Mouse (Mus musculus): Measurements from ENCODE around the gene Dnajc17. TPM values are rescaled to one million over a fixed set of nuclear protein-coding genes. Genes with fewer than 3 reads are reported as not detected.

The Dnajc17 gene
- total and polyA plus RNA-seq, 2 experiments from 2014 or later, result 22.1 to 24.5 TPM

DNA sequence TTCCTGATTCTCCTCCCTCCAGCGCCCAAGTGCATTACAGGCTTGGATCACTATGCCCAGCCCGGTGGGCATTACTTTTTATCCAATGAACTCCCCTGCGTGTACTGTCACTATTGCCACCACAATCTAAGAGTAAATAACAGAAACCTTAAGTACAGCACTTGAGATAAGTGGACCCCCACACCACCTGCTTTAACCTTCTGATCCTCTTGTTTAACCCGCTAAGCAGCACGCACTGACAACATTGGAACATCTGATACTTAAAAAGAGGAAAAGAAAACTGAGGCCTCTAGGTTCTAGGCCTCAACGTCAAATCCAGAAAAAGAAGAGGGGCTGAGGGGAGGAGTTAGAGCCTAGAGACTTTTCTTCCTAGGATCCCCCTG lies 643 bp downstream of the Dnajc17 start:
- 26% methylated on average over 6 of the region's 6 CpGs for WGBS
- Histone ChIP-seq H3K4me3 (ENCODE audit: low read depth, low read length) (peak overlapping the region; percentile 50), H3K27ac (ENCODE audit: low read depth, low read length) (peak overlapping the region; percentile 58), H3K36me3 (ENCODE audit: insufficient read depth, low read length) (peaks cover 18% of the 10 kb centered on the region; the same call in 1 of the 2 replicates), H3K4me2 (ENCODE audit: low read depth, low read length, poor library complexity, severe bottlenecking) (peak overlapping the region; percentile 60), H3K27me3 (ENCODE audit: insufficient read depth, low read length) (no peaks in the 10 kb centered on the region), H3K9me3 (ENCODE audit: low read length) (no peaks in the 10 kb centered on the region), H3K9ac (replicated peaks; ENCODE audit: low read length, poor library complexity, severe bottlenecking) (peak overlapping the region; percentile 74), H3K4me1 (ENCODE audit: insufficient read depth, low read length) (peaks cover 3% of the 10 kb centered on the region; the same call in 1 of the 2 replicates)
- DNase-seq (ENCODE audit: low spot score) (no peak), ATAC-seq (ENCODE audit: low FRiP score) (no peak)
- no peak for TF ChIP-seq CTCF (IDR thresholded peaks at IDR 0.05)

DNA sequence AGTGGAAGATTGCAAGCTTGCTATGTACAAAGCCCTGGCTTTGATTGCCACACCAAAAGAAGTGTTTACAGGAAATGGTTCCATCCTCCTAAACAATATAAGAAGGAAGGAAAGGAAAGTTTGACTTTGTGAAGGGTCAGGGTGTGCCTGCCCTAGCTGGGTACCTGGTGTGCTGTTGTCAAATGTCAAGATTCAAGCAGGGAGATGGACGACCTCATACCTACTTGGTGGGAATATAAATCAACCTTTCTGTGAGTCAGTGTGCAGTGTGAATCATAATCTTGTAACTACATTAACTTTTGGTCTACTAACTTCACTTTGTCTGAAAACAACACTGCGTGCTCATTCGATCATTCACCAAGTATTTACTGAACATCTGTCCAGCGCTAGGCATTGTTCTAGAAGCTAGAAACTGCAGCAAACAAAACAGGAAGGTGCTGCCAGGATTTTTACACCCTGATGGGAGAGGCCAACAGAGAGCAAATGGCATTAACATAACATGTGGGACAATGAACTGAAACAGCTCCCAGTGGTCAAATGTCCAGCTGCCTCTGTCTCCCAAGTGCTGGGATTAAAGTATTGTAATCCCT lies 4.6 kb downstream of the Dnajc17 start:
- no peaks in the 10 kb centered on the region for H3K9me3 ChIP-seq (ENCODE audit: low read length)
- no peak overlapping the region for H3K4me2 ChIP-seq (ENCODE audit: low read depth, low read length, poor library complexity, severe bottlenecking)
- no peak for ATAC-seq (ENCODE audit: low FRiP score)
- no peak for TF ChIP-seq CTCF (IDR thresholded peaks at IDR 0.05)
- H3K9ac ChIP-seq (replicated peaks; ENCODE audit: low read length, poor library complexity, severe bottlenecking), result no peak overlapping the region
- H3K4me3 ChIP-seq (ENCODE audit: low read depth, low read length), result no peak overlapping the region
- no peak for DNase-seq (ENCODE audit: low spot score)
- H3K27me3 ChIP-seq (ENCODE audit: insufficient read depth, low read length), result no peaks in the 10 kb centered on the region
- WGBS, result 74% methylated on average over 4 of the region's 4 CpGs
- H3K4me1 ChIP-seq (ENCODE audit: insufficient read depth, low read length), result no peaks in the 10 kb centered on the region
- no peaks in the 10 kb centered on the region for H3K36me3 ChIP-seq (ENCODE audit: insufficient read depth, low read length)
- H3K27ac ChIP-seq (ENCODE audit: low read depth, low read length), result no peak overlapping the region

DNA sequence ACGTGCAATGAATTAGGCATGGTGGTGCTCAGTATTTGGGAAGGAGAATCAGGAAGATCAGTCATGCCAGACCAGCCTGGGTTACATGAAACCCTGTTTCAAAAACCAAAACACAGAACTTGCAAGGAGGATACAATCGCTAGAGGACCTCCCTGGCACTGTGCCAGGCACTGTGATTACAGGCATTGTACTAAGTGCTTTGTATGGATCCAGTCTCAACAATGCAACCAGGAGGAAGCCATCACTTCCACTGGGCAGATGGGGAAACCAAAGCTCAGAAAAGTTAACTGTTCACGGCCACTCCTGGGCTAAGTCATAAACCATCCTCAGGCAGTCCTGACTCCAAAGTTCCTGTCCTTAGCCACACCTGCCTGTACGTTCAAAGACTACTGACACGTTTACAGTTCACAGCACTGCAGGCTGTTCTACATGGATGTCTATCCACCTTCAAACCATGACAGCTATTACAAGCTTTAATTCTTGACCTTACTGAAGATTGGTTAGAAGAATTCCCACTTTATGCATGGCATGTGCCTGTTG lies 5.6 kb downstream of the Dnajc17 start:
- Histone ChIP-seq H3K27ac (ENCODE audit: low read depth, low read length) (no peak overlapping the region), H3K9ac (replicated peaks; ENCODE audit: low read length, poor library complexity, severe bottlenecking) (no peak overlapping the region), H3K4me1 (ENCODE audit: insufficient read depth, low read length) (no peaks in the 10 kb centered on the region), H3K4me2 (ENCODE audit: low read depth, low read length, poor library complexity, severe bottlenecking) (no peak overlapping the region), H3K4me3 (ENCODE audit: low read depth, low read length) (no peak overlapping the region), H3K36me3 (ENCODE audit: insufficient read depth, low read length) (no peaks in the 10 kb centered on the region), H3K9me3 (ENCODE audit: low read length) (no peaks in the 10 kb centered on the region), H3K27me3 (ENCODE audit: insufficient read depth, low read length) (no peaks in the 10 kb centered on the region)
- peak; percentile 15 for DNase-seq (ENCODE audit: low spot score)
- no peak for ATAC-seq (ENCODE audit: low FRiP score)
- TF ChIP-seq CTCF (IDR thresholded peaks at IDR 0.05), result no peak
- WGBS, result 55% methylated on average over 5 of the region's 5 CpGs

DNA sequence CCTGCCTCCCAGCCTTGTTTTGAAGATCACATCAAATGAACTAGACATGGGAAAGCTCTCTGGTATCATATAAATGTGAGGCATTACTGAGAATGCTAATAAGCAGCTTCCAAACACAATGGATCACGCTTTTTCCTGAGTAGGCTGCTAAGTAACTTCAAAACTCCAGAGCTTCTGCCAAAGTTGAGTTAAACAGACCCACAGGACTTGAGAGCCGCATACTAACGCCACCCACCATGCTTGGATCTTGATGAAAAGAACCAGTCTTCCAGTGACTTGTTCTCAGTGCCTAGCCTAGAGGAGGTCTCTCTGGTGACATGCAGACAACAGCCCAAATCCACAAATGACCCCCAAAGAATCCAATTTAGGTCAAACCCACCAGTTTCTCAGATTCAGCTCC lies 9.7 kb downstream of the Dnajc17 start:
- peak; percentile 77 for DNase-seq (ENCODE audit: low spot score)
- no peak overlapping the region for H3K4me3 ChIP-seq (ENCODE audit: low read depth, low read length)
- H3K4me1 ChIP-seq (ENCODE audit: insufficient read depth, low read length), result no peaks in the 10 kb centered on the region
- no peak overlapping the region for H3K27ac ChIP-seq (ENCODE audit: low read depth, low read length)
- 13% methylated on average over 3 of the region's 3 CpGs for WGBS
- H3K36me3 ChIP-seq (ENCODE audit: insufficient read depth, low read length), result no peaks in the 10 kb centered on the region
- no peak; the same call in 1 of the 2 replicates for ATAC-seq (ENCODE audit: low FRiP score)
- H3K4me2 ChIP-seq (ENCODE audit: low read depth, low read length, poor library complexity, severe bottlenecking), result no peak overlapping the region
- TF ChIP-seq CTCF (IDR thresholded peaks at IDR 0.05), result no peak
- no peaks in the 10 kb centered on the region for H3K9me3 ChIP-seq (ENCODE audit: low read length)
- no peak overlapping the region for H3K9ac ChIP-seq (replicated peaks; ENCODE audit: low read length, poor library complexity, severe bottlenecking)
- no peaks in the 10 kb centered on the region for H3K27me3 ChIP-seq (ENCODE audit: insufficient read depth, low read length)

DNA sequence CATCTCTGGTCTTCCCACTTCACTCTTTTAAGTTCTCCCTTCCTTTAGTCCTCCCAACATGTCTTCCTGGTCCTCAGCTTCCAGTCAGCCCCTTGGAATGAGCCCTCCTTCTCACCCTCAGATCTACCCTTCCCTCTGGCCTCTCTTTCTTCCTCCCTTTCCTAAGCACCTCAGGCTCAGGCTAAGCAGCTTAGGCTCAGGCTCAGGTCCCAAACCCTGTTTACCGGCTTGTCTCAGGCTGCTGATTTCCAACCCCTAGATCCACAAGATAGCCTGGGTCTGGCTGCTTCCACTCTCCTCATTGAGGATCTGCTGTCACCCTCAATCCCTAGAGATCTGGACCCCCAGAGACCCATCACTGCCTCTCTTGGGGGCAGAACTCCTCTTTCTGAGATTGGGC lies 10.5 kb downstream of the Dnajc17 start:
- H3K27ac ChIP-seq (ENCODE audit: low read depth, low read length), result no peak overlapping the region
- no peak overlapping the region for H3K4me3 ChIP-seq (ENCODE audit: low read depth, low read length)
- 4% methylated on average over 1 of the region's 1 CpGs for WGBS
- H3K9me3 ChIP-seq (ENCODE audit: low read length), result no peaks in the 10 kb centered on the region
- TF ChIP-seq CTCF (IDR thresholded peaks at IDR 0.05), result no peak
- ATAC-seq (ENCODE audit: low FRiP score), result no peak
- H3K36me3 ChIP-seq (ENCODE audit: insufficient read depth, low read length), result no peaks in the 10 kb centered on the region
- no peak for DNase-seq (ENCODE audit: low spot score)
- no peaks in the 10 kb centered on the region for H3K4me1 ChIP-seq (ENCODE audit: insufficient read depth, low read length)
- no peak overlapping the region for H3K4me2 ChIP-seq (ENCODE audit: low read depth, low read length, poor library complexity, severe bottlenecking)
- no peak overlapping the region for H3K9ac ChIP-seq (replicated peaks; ENCODE audit: low read length, poor library complexity, severe bottlenecking)
- H3K27me3 ChIP-seq (ENCODE audit: insufficient read depth, low read length), result no peaks in the 10 kb centered on the region

DNA sequence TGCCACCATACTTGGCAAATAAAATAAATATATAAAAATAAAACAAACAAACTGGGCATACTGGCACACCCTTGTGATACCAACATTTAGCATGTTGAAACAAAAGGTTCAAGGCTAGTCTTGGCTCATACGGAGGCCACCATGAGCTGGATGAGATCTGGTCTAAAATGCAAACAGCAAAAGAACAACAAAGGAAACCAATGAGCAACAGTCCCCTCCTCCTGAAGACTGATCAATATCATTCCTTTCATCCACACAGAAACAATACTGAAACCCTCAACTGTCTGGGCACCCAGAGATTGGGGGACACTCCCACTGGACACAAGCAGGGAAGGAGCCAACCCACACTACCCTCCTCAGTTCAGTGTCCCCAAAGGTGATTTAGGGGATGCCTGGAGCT lies 11.1 kb downstream of the Dnajc17 start:
- no peak for ATAC-seq (ENCODE audit: low FRiP score)
- no peak for DNase-seq (ENCODE audit: low spot score)
- Histone ChIP-seq H3K4me2 (ENCODE audit: low read depth, low read length, poor library complexity, severe bottlenecking) (no peak overlapping the region), H3K36me3 (ENCODE audit: insufficient read depth, low read length) (no peaks in the 10 kb centered on the region), H3K9ac (replicated peaks; ENCODE audit: low read length, poor library complexity, severe bottlenecking) (no peak overlapping the region), H3K27me3 (ENCODE audit: insufficient read depth, low read length) (no peaks in the 10 kb centered on the region), H3K9me3 (ENCODE audit: low read length) (no peaks in the 10 kb centered on the region), H3K4me1 (ENCODE audit: insufficient read depth, low read length) (no peaks in the 10 kb centered on the region), H3K27ac (ENCODE audit: low read depth, low read length) (no peak overlapping the region), H3K4me3 (ENCODE audit: low read depth, low read length) (no peak overlapping the region)
- no peak for TF ChIP-seq CTCF (IDR thresholded peaks at IDR 0.05)
- WGBS, result 79% methylated on average over 1 of the region's 1 CpGs

Data from midbrain, postnatal 0 days (tissue).